Mouse (Mus musculus) bone marrow, adult 2 months (tissue): Measurements from ENCODE around the gene Nrg4. TPM values are rescaled to one million over a fixed set of nuclear protein-coding genes. Genes with fewer than 3 reads are reported as not detected.

ENCODE experiments used
- H3K27ac ChIP-seq: fragments of 200-500 bp; 2 replicates; pipeline ENCODE4 v1.5.1; 2012; ENCODE audit warnings: low read depth, mild to moderate bottlenecking, control low read depth, inconsistent platforms, low read length; ENCODE audit not compliant: control insufficient read depth, poor library complexity, insufficient read depth
- H3K4me1 ChIP-seq: fragments of 200-500 bp; 2 replicates; pipeline ENCODE4 v1.6.1; 2011; ENCODE audit warnings: low read length; ENCODE audit not compliant: control insufficient read depth, insufficient read depth
- H3K4me3 ChIP-seq: fragments of 200-500 bp; replicated peaks from 2 replicates; pipeline ENCODE3; 2011; ENCODE audit warnings: mild to moderate bottlenecking, low read depth, low read length, control low read depth; ENCODE audit not compliant: control insufficient read depth
- CTCF ChIP-seq: fragments of 200-500 bp; IDR thresholded peaks from 2 replicates; pipeline ENCODE4 v1.5.1; 2011; ENCODE audit warnings: low read length, control low read depth; ENCODE audit not compliant: control insufficient read depth, insufficient read depth
- POLR2A ChIP-seq: fragments of 200-500 bp; IDR thresholded peaks from 2 replicates; pipeline ENCODE4 v1.6.1; 2011; ENCODE audit warnings: low read depth, mild to moderate bottlenecking, control low read depth, low read length, borderline replicate concordance; ENCODE audit not compliant: control insufficient read depth
- WGBS: fragments of 180-500 bp; shearing (Covaris S2); methylation state at CpG from one replicate; pipeline ENCODE4 v1.1.7; 2018; 5-methylcytosine and 5-hydroxymethylcytosine counted together
- polyA plus RNA-seq: library from polyadenylated mRNA; stranded (reverse); fragments of >200 nt; gene quantifications from 2 replicates; pipeline ENCODE4 v1.2.4, GENCODE M21; 2011; ENCODE audit warnings: low replicate concordance; ENCODE audit not compliant: missing spikeins, insufficient read depth, insufficient read length

Nrg4 gene
- polyA plus RNA-seq, 1 experiment = 1.2 TPM

GRCm38 (mm10) chr9:55354686-55355085 is 28.0 kb upstream of the Nrg4 start:
- no peak overlapping the region for H3K4me3 ChIP-seq
- H3K4me1 ChIP-seq = no peaks in the 10 kb centered on the region
- 65% methylated on average over 3 of the region's 3 CpGs for WGBS
- H3K27ac ChIP-seq = no peak overlapping the region
- TF ChIP-seq POLR2A (no peak), CTCF (no peak)

GRCm38 (mm10) chr9:55348664-55349063 is 22.0 kb upstream of the Nrg4 start:
- Histone ChIP-seq H3K4me3 (no peak overlapping the region), H3K4me1 (no peaks in the 10 kb centered on the region), H3K27ac (no peak overlapping the region)
- 67% methylated on average over 3 of the region's 3 CpGs for WGBS
- no peak for TF ChIP-seq CTCF

GRCm38 (mm10) chr9:55345332-55345731 is 18.7 kb upstream of the Nrg4 start:
- TF ChIP-seq POLR2A (no peak), CTCF (no peak)
- WGBS = 92% methylated on average over 7 of the region's 7 CpGs

GRCm38 (mm10) chr9:55344165-55344564 is 17.5 kb upstream of the Nrg4 start:
- no peak overlapping the region for H3K4me3 ChIP-seq
- no peak for TF ChIP-seq POLR2A
- no peak for TF ChIP-seq CTCF
- no peak overlapping the region for H3K27ac ChIP-seq
- no peaks in the 10 kb centered on the region for H3K4me1 ChIP-seq
- WGBS = 81% methylated on average over 7 of the region's 7 CpGs

More at GRCm38 (mm10) chr9:55345332-55345731, 18.7 kb upstream of the Nrg4 start:
- no peaks in the 10 kb centered on the region for H3K4me1 ChIP-seq
- H3K27ac ChIP-seq = no peak overlapping the region
- H3K4me3 ChIP-seq = no peak overlapping the region

- no peak overlapping the region for H3K27ac ChIP-seq
- H3K4me1 ChIP-seq = no peaks in the 10 kb centered on the region; the same call in 1 of the 2 replicates
- H3K4me3 ChIP-seq = no peak overlapping the region
- TF ChIP-seq CTCF (no peak), POLR2A (no peak)
- 60% methylated on average over 7 of the region's 7 CpGs for WGBS
These were observed 6.3 kb upstream of the Nrg4 start for GRCm38 (mm10) chr9:55332949-55333348.

GRCm38 (mm10) chr9:55332476-55332875 is 5.8 kb upstream of the Nrg4 start:
- no peak for TF ChIP-seq POLR2A
- no peak for TF ChIP-seq CTCF
- 61% methylated on average over 5 of the region's 5 CpGs for WGBS
- no peaks in the 10 kb centered on the region; the same call in 1 of the 2 replicates for H3K4me1 ChIP-seq
- H3K27ac ChIP-seq = no peak overlapping the region
- H3K4me3 ChIP-seq = no peak overlapping the region

- Histone ChIP-seq H3K4me3 (no peak overlapping the region), H3K4me1 (no peaks in the 10 kb centered on the region; the same call in 1 of the 2 replicates), H3K27ac (no peak overlapping the region)
- TF ChIP-seq POLR2A (no peak), CTCF (no peak)
- WGBS = 77% methylated on average over 6 of the region's 6 CpGs
These were observed 2.8 kb upstream of the Nrg4 start for GRCm38 (mm10) chr9:55329401-55329800.

GRCm38 (mm10) chr9:55328151-55328918 is 1.7 kb upstream of the Nrg4 start:
- no peak overlapping the region for H3K27ac ChIP-seq
- WGBS = 63% methylated on average over 14 of the region's 14 CpGs
- H3K4me3 ChIP-seq = no peak overlapping the region
- H3K4me1 ChIP-seq = no peaks in the 10 kb centered on the region; the same call in 1 of the 2 replicates
- TF ChIP-seq CTCF (no peak), POLR2A (no peak)

GRCm38 (mm10) chr9:55327234-55327615 is 581 bp upstream of the Nrg4 start:
- Histone ChIP-seq H3K4me1 (no peaks in the 10 kb centered on the region; the same call in 1 of the 2 replicates), H3K27ac (no peak overlapping the region), H3K4me3 (no peak overlapping the region)
- under 1% methylated on average over 13 of the region's 13 CpGs for WGBS
- TF ChIP-seq POLR2A = no peak
- TF ChIP-seq CTCF = no peak
